Mouse (Mus musculus): Measurements from ENCODE around the gene Gpr88. TPM values are rescaled to one million over a fixed set of nuclear protein-coding genes. Genes with fewer than 3 reads are reported as not detected.
A peak's percentile ranks its signal among the peaks of the same experiment; 100 is the strongest.

The Gpr88 gene
- polyA plus RNA-seq (2015; fragmentation: Nextera tagmentation; extraction: Ambion mirVana), result 3.2 and 4.5 TPM in 2 replicates

DNA sequence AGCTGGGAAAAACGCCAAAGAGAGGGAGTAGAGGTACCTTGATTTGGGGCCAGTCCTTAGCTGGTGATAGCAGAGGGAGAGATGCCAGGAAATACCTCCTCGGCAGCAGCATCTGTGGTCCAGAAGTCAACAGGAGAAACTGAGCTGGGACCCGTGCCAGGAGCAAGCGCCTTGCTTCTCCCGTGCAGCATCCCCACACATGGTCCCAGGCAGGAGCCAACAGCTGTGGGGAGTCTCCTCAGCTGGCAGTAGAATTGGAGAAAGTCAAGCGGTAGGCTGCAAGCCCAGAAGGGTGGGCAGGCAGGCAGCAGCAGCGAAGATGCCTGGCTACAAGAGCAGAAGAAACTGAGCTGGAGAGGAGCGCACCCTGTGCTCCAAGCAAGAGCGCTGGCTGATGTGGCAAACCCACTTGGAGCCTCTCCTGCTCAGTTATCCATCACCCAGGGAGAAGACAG, at the start of gene Gpr88:
Gpr88 (minus strand) TSS at position 427 of the 455 bp plus-strand sequence.
- H3K9me3 ChIP-seq, result no peaks in the 10 kb centered on the region
- H3K4me2 ChIP-seq, result peak within 1 kb of the TSS; percentile 99
- ATAC-seq (ENCODE audit: low FRiP score), result peak; percentile 69
- H3K4me1 ChIP-seq (replicated peaks), result peaks cover 28% of the 10 kb centered on the region
- 2% methylated on average over 9 of the region's 9 CpGs for WGBS
- peaks cover 46% of the 10 kb centered on the region for H3K27me3 ChIP-seq
- H3K27ac ChIP-seq, result peak within 1 kb of the TSS; percentile 77
- H3K36me3 ChIP-seq, result no peaks in the 10 kb centered on the region
- peak within 1 kb of the TSS; percentile 63 for H3K4me3 ChIP-seq
- peak within 1 kb of the TSS; percentile 77 for H3K9ac ChIP-seq

DNA sequence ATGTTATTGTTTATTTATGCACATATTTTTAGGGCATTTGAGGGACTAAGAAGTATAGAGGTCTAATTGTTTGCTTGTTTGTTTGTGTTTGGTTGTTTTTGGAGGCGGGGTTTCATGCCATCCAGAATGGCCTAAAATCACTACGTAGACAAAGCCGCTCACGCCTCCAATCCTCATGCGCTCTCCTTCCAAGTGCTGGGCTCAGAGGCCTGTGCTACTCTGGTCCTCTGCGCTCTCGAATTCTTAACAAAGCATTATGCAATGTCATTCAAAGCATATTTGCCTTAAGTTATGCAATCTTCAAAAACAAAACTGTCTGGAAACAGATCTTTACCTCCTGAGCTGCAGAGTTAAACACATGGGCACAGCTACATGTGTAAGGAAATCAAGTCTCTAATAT, 49.3 kb upstream of the Gpr88 start:
- no peak overlapping the region for H3K27ac ChIP-seq
- no peak overlapping the region for H3K4me2 ChIP-seq
- no peaks in the 10 kb centered on the region for H3K4me1 ChIP-seq (replicated peaks)
- H3K4me3 ChIP-seq, result no peak overlapping the region
- H3K36me3 ChIP-seq, result peaks cover 5% of the 10 kb centered on the region; the same call in 1 of the 2 replicates
- no peaks in the 10 kb centered on the region for H3K27me3 ChIP-seq
- WGBS, result 97% methylated on average over 7 of the region's 7 CpGs
- no peaks in the 10 kb centered on the region for H3K9me3 ChIP-seq
- no peak overlapping the region for H3K9ac ChIP-seq
- ATAC-seq (ENCODE audit: low FRiP score), result no peak

DNA sequence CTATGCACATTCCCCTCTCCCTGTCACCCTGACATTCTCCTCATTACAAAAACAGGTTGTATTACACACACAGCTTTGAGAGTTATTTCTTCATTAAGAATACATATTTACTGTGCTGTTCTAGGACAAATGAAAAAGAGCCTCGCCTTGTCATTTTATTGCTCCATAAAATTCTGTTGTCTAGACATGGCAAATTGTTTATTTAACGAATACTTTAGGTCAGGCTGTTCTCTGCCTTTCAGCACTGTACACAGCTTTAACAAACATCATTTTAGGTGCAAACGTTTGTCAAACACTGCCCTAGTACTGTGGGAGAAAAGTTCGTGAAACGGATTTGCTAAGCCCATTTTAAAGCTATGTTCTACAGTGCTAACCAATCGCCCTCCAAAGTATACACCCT, 48.5 kb upstream of the Gpr88 start:
- Histone ChIP-seq H3K9me3 (no peaks in the 10 kb centered on the region), H3K4me2 (no peak overlapping the region), H3K27ac (no peak overlapping the region), H3K9ac (no peak overlapping the region), H3K4me1 (replicated peaks) (no peaks in the 10 kb centered on the region), H3K27me3 (no peaks in the 10 kb centered on the region), H3K4me3 (no peak overlapping the region), H3K36me3 (peaks cover 5% of the 10 kb centered on the region; the same call in 1 of the 2 replicates)
- 87% methylated on average over 6 of the region's 6 CpGs for WGBS
- no peak for ATAC-seq (ENCODE audit: low FRiP score)

DNA sequence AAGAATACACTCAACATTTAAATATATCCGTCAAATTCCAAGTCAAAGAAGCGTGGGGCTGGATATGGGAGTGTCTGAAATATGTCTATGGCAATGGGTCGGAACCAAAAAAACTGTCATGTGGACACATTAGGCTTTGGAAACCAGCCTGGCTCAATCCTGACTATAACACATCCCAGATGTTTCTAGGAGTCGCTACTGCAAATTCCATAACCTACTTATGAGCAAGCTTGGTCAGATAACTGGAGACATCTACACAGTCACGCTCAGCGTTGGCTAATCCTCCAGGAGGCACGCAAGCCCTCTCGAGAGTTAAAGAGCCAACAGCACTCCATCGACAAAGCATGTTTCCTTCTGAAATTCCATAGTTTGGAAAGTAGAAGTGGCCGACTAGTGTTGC, 45.4 kb upstream of the Gpr88 start:
- 94% methylated on average over 10 of the region's 10 CpGs for WGBS
- Histone ChIP-seq H3K36me3 (peaks cover 14% of the 10 kb centered on the region), H3K4me2 (no peak overlapping the region), H3K9ac (no peak overlapping the region), H3K4me3 (no peak overlapping the region), H3K9me3 (no peaks in the 10 kb centered on the region), H3K27me3 (no peaks in the 10 kb centered on the region), H3K4me1 (replicated peaks) (no peaks in the 10 kb centered on the region), H3K27ac (no peak overlapping the region)
- no peak for ATAC-seq (ENCODE audit: low FRiP score)

DNA sequence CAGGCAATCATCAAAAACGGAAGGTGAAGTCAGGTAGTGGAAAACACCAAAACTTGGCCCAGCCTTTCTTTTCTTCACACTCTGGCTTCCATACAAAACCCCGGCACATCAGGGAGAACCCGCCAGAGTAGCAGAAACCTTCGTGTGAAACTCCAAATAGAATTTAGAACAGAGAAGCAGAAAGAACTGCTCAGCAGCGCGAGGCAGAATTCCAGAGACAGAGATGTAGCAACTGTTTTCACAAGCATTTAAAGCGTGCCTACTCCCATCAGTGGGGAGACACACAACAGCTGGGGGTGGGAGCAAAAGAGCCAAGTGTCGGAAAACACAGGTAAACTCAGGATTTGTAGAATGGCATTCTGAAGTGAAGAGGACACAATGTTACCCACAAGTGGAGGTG, 44.7 kb upstream of the Gpr88 start:
- no peak overlapping the region for H3K9ac ChIP-seq
- no peak for ATAC-seq (ENCODE audit: low FRiP score)
- no peaks in the 10 kb centered on the region for H3K4me1 ChIP-seq (replicated peaks)
- H3K4me3 ChIP-seq, result no peak overlapping the region
- H3K36me3 ChIP-seq, result peaks cover 19% of the 10 kb centered on the region
- no peaks in the 10 kb centered on the region for H3K9me3 ChIP-seq
- H3K27ac ChIP-seq, result no peak overlapping the region
- no peaks in the 10 kb centered on the region for H3K27me3 ChIP-seq
- no peak overlapping the region for H3K4me2 ChIP-seq
- 94% methylated on average over 8 of the region's 8 CpGs for WGBS

DNA sequence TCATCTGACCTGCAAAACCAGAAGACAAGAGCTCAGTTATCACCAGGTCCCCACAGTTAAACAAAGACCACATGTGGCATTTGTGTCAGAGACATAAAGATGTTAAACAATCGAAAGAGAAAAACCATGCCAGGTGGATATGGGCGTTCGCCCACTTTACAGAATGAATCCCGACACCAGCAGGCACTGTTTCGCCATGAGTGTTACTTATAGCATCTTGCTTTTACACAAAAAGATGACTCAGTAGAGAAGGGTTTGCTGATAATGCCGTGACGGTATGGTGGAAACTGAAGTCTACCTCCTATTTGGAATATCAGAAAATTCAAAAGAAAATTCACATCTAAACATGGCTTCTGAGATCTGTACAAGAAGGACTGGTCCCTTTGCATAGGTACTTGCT, 43.9 kb upstream of the Gpr88 start:
- no peak for ATAC-seq (ENCODE audit: low FRiP score)
- Histone ChIP-seq H3K9me3 (no peaks in the 10 kb centered on the region), H3K27ac (no peak overlapping the region), H3K27me3 (no peaks in the 10 kb centered on the region), H3K4me2 (no peak overlapping the region), H3K36me3 (peaks cover 23% of the 10 kb centered on the region), H3K4me3 (no peak overlapping the region), H3K4me1 (replicated peaks) (no peaks in the 10 kb centered on the region), H3K9ac (no peak overlapping the region)
- 98% methylated on average over 7 of the region's 7 CpGs for WGBS

DNA sequence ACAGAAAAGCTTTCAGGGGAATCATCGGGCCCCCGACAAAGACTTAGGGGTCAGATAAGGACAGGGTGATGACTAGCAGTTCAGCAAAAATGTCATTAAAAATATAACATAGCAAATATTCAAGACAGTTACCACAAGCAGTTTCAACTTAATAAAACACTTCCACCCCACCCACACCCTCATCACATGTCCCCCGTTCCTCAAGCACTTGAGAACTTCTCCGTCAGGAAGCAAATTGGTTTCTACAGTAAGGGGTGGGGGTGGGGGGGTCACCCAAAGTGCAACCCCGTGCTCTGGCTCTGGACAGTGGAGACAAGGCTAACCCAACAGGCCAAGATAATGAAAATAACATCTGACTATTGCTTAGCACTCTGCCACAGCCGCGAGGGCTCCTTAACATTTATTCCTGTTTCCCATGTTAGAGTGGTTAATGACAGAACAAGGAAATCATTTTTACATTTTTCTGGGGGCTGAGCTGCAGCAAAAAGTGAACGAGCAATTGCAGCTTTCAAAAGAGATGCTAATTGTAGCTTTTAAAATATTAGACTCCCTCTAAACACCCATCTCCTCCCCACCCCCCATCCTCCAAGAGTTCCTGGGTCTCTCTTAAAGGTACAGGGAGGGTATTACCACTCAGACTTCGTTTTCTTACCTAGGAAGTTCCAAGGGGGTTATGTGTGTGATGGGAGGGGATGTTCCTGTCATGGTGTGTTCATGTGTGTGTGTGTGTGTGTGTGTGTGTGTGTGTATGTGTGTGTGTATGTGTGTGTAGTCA, 36.9 kb upstream of the Gpr88 start:
- H3K27me3 ChIP-seq, result no peaks in the 10 kb centered on the region
- ATAC-seq (ENCODE audit: low FRiP score), result no peak
- H3K9ac ChIP-seq, result no peak overlapping the region
- H3K4me3 ChIP-seq, result no peak overlapping the region
- no peak overlapping the region for H3K4me2 ChIP-seq
- 85% methylated on average over 9 of the region's 9 CpGs for WGBS
- peaks cover 24% of the 10 kb centered on the region for H3K36me3 ChIP-seq
- no peaks in the 10 kb centered on the region for H3K4me1 ChIP-seq (replicated peaks)
- H3K27ac ChIP-seq, result no peak overlapping the region
- H3K9me3 ChIP-seq, result no peaks in the 10 kb centered on the region

DNA sequence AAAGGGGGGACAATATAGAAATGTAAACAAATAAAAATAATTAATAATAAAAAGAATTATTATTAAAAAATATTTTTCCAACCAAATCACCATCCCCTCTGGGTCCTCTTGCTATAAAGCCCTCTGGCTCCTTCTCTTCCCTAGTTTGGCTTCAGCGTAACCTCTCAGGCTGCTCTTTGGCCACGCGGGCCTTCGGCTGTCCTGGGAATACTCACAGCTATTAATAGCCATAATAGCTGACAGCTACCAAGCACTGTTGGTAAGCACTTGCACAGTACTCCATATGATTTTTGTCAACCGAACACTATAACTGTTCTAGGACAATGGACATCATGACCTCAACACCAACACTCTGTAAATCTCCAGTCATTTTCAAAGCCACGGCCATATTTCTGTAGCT, 35.5 kb upstream of the Gpr88 start:
- peaks cover 15% of the 10 kb centered on the region for H3K36me3 ChIP-seq
- ATAC-seq (ENCODE audit: low FRiP score), result no peak
- WGBS, result 89% methylated on average over 6 of the region's 6 CpGs
- no peaks in the 10 kb centered on the region for H3K9me3 ChIP-seq
- peaks cover 9% of the 10 kb centered on the region; the same call in 1 of the 2 replicates for H3K4me1 ChIP-seq (replicated peaks)
- no peak overlapping the region for H3K9ac ChIP-seq
- H3K4me3 ChIP-seq, result no peak overlapping the region
- no peak overlapping the region for H3K4me2 ChIP-seq
- H3K27me3 ChIP-seq, result no peaks in the 10 kb centered on the region
- no peak overlapping the region for H3K27ac ChIP-seq

DNA sequence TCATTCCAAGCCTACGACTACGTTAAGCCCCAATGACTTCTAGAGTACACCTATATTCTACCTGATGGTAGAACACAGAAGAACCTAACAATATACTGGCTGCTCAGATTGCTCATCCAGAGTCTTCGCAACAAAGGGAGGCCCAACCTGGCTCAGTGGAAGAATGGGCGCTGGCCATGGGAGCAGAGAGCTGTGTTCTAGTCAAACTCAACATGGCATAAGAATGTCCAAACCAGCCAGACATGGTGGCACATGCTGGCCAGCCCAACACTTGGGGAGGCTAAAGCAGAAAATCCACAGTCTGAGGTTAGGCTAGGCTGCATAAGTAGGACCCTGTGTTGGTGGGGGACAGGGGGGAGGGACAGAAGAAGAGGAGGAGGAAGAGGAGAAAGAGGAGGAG, 31.4 kb upstream of the Gpr88 start:
- Histone ChIP-seq H3K9ac (no peak overlapping the region), H3K9me3 (no peaks in the 10 kb centered on the region), H3K4me1 (replicated peaks) (peaks cover 10% of the 10 kb centered on the region; the same call in 1 of the 2 replicates), H3K36me3 (peaks cover 2% of the 10 kb centered on the region; the same call in 1 of the 2 replicates), H3K27me3 (no peaks in the 10 kb centered on the region), H3K4me3 (no peak overlapping the region), H3K4me2 (no peak overlapping the region), H3K27ac (no peak overlapping the region)
- no peak for ATAC-seq (ENCODE audit: low FRiP score)
- WGBS, result 80% methylated on average over 4 of the region's 4 CpGs

DNA sequence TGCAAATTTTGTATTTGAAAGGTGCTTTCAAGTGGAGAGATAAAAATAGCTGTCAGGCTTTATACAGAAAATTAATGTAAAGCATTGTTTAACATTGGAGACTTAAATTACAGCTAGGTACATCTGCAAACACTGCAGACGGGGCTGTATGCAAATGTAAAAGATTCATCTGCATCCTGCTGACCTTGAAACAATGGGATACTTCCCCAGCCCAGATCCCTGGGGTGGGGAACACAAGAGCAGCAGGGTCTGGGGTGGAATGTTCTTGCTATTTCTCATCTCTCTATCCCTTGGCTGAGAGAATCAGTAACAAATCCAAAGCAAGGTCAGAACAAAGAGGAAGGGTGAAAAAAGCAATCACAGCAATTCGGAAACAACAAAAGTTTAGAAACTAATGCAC, 30.7 kb upstream of the Gpr88 start:
- H3K4me1 ChIP-seq (replicated peaks), result peaks cover 12% of the 10 kb centered on the region; the same call in 1 of the 2 replicates
- no peak overlapping the region for H3K27ac ChIP-seq
- H3K27me3 ChIP-seq, result no peaks in the 10 kb centered on the region
- H3K4me2 ChIP-seq, result no peak overlapping the region
- no peak overlapping the region for H3K9ac ChIP-seq
- H3K9me3 ChIP-seq, result no peaks in the 10 kb centered on the region
- H3K36me3 ChIP-seq, result no peaks in the 10 kb centered on the region
- no peak overlapping the region for H3K4me3 ChIP-seq
- no peak for ATAC-seq (ENCODE audit: low FRiP score)
- WGBS, result 22% methylated on average over 2 of the region's 2 CpGs

DNA sequence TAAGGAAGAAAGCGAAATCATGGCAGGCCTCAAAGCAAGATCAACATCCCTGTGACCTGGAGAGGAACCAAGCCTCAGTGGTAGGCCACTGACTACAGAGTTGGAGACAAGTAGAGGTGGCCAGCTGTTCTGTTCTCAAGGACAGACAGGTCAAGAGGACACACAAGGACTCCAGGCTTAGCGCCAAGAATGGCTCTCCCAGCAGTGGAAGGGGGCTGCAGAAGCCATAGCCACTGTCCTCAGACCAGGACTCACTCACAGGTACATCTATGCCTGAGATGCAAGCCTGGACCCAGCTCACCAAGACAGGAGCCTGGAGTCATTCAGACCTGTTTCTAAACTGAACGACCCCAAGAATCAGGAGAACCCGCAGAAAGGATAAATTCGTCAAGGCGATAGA, 28.4 kb upstream of the Gpr88 start:
- no peak overlapping the region for H3K9ac ChIP-seq
- no peaks in the 10 kb centered on the region for H3K27me3 ChIP-seq
- H3K4me1 ChIP-seq (replicated peaks), result peaks cover 15% of the 10 kb centered on the region; the same call in 1 of the 2 replicates
- H3K4me3 ChIP-seq, result no peak overlapping the region
- WGBS, result 90% methylated on average over 6 of the region's 6 CpGs
- H3K27ac ChIP-seq, result no peak overlapping the region
- no peak for ATAC-seq (ENCODE audit: low FRiP score)
- H3K4me2 ChIP-seq, result no peak overlapping the region
- no peaks in the 10 kb centered on the region for H3K36me3 ChIP-seq
- H3K9me3 ChIP-seq, result no peaks in the 10 kb centered on the region

DNA sequence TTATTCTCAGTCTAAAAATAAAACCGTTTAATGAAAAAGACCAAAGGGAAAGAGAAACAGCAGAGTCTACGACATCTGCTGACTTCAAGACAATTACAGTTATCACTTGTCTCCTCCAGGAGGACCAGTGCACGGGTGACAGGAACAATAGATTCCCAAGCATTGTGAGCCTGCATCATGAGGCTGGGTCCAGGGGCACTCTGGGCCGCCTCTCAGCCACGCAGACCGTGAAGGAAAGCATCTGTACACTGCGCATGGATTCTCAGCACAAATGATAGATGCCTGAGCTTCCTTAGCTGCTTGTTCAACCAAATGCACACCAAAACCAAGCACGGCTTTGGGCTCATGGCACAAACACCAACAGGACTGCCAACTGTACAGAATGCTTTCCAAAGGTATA, 23.8 kb upstream of the Gpr88 start:
- Histone ChIP-seq H3K27me3 (no peaks in the 10 kb centered on the region), H3K4me3 (no peak overlapping the region), H3K9me3 (no peaks in the 10 kb centered on the region), H3K27ac (no peak overlapping the region), H3K9ac (no peak overlapping the region), H3K4me2 (no peak overlapping the region), H3K36me3 (no peaks in the 10 kb centered on the region), H3K4me1 (replicated peaks) (0 out of 2 replicates have a peak, but pooled peaks cover 7% of the 10 kb centered on the region)
- no peak for ATAC-seq (ENCODE audit: low FRiP score)
- WGBS, result 59% methylated on average over 8 of the region's 8 CpGs

DNA sequence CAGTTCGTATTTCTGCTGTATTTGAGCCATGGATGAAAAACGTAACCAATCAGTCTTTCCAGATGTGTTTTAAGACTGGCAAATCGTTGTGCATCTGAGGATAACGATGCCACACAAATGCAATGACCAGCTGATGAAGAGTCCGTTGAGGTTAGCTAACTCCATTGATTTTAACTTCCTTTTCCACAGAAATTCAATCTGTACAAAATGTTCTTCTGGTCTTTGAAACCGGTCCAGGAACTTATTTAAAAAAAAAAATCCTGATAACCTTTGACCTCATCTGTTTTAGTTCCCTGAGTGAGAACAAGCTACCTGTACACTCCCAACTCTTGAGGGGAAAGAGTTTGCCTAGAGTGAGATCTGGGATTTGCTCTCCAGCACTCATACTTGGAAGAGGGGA, 18.4 kb upstream of the Gpr88 start:
- no peak overlapping the region for H3K27ac ChIP-seq
- H3K27me3 ChIP-seq, result no peaks in the 10 kb centered on the region
- no peak overlapping the region for H3K4me2 ChIP-seq
- 95% methylated on average over 6 of the region's 6 CpGs for WGBS
- ATAC-seq (ENCODE audit: low FRiP score), result no peak
- H3K4me3 ChIP-seq, result no peak overlapping the region
- no peaks in the 10 kb centered on the region for H3K9me3 ChIP-seq
- no peaks in the 10 kb centered on the region for H3K4me1 ChIP-seq (replicated peaks)
- H3K36me3 ChIP-seq, result no peaks in the 10 kb centered on the region
- H3K9ac ChIP-seq, result no peak overlapping the region

All from hindbrain, embryonic 13.5 days (tissue).